Mouse (Mus musculus) left cerebral cortex, postnatal 36 days (tissue): ENCODE measurements around the gene Trim8. TPM values are rescaled to one million over a fixed set of nuclear protein-coding genes. Genes with fewer than 3 reads are reported as not detected.

Experiments
- total RNA-seq, 2 experiments: library from RNA; stranded (reverse); gene quantifications; 2 replicates each; pipeline ENCODE4 v1.2.3; 2021

Trim8 gene
- total RNA-seq, 2 experiments from 2014 or later = 109 to 114 TPM

Other genes starting within 250 kb of the Trim8 start
- 1 to 10 TPM; 2.1 to 2.9 TPM for gene Nfkb2, start 197.4 kb upstream of the Trim8 start, total RNA-seq
- 100 to 1,000 TPM; 614 to 671 TPM for gene Psd, start 174.5 kb upstream of the Trim8 start, total RNA-seq
- gene Fbxl15, start 173.5 kb upstream of the Trim8 start, total RNA-seq = 10 to 100 TPM; 26.7 to 28.7 TPM
- gene Cuedc2, start 163.0 kb upstream of the Trim8 start, total RNA-seq = 100 to 1,000 TPM; 166 to 216 TPM
- gene Mfsd13a, start 160.6 kb upstream of the Trim8 start, total RNA-seq = 10 to 100 TPM; 25.6 to 27.8 TPM
- gene 2310034G01Rik, start 151.4 kb upstream of the Trim8 start, total RNA-seq = under 1 TPM; 0.62 to 0.68 TPM
- gene Actr1a, start 106.0 kb upstream of the Trim8 start, total RNA-seq = 100 to 1,000 TPM; 175 to 195 TPM
- gene Sufu, start 104.8 kb upstream of the Trim8 start, total RNA-seq = 10 to 100 TPM; 18.3 to 18.6 TPM
- gene Arl3, start 71.5 kb downstream of the Trim8 start, total RNA-seq = 100 to 1,000 TPM; 112 to 120 TPM
- gene Sfxn2, start 71.7 kb downstream of the Trim8 start, total RNA-seq = 1 to 10 TPM; 4.3 to 7.1 TPM
- 10 to 100 TPM; 34.2 to 38.3 TPM for gene Wbp1l, start 97.4 kb downstream of the Trim8 start, total RNA-seq
- gene Cyp17a1, start 171.5 kb downstream of the Trim8 start, total RNA-seq = not detected
- gene Borcs7, start 188.2 kb downstream of the Trim8 start, total RNA-seq = 10 to 100 TPM; 24.2 to 24.7 TPM
- gene As3mt, start 205.8 kb downstream of the Trim8 start, total RNA-seq = 10 to 100 TPM; 24.4 to 25.7 TPM